Mouse (Mus musculus): ENCODE measurements around the gene Lztr1.

GRCm38 (mm10) chr16:17510143-17510542 is 1.7 kb downstream of the Lztr1 start:
- TF ChIP-seq POLR2A (IDR thresholded peaks at IDR 0.05; ENCODE audit: borderline replicate concordance, insufficient read depth, low read length) (no peak), CTCF (IDR thresholded peaks at IDR 0.05; ENCODE audit: borderline replicate concordance, insufficient read depth, low read depth, low read length) (no peak)

Measured in cerebellum, adult 2 months (tissue).